Mouse (Mus musculus) heart, adult 2 months (tissue): ENCODE data around the gene Fchsd2.

ENCODE experiments used
- CTCF ChIP-seq: fragments of 200-600 bp; IDR thresholded peaks from 2 replicates; pipeline ENCODE4 v1.8.1; 2022; ENCODE audit warnings: antibody characterized with exemption, mild to moderate bottlenecking, moderate library complexity
- POLR2A ChIP-seq: fragments of 200-500 bp; IDR thresholded peaks from 2 replicates; pipeline ENCODE4 v1.6.1; 2011; ENCODE audit warnings: mild to moderate bottlenecking, low read depth, low read length, control low read depth; ENCODE audit not compliant: insufficient read depth

DNA sequence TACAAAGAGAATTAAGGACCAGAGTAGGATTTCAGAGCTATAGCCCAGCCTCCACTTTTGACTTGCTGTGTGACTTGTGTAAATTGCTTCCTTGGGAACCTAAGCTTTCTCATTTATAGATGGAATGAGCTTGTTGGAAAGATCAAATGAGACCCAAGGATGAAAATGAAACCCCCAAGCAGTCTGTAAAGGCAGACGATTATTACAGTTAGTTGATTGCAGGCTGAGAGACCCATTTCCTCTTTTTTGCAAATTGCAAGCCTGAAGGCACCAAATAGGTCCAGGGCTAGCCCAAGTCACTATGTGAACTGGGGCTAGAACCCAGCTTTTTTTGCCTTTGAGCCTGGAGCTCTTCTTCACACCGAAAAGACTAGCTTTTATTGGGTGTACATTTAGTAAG, 218.4 kb downstream of the Fchsd2 start:
- TF ChIP-seq CTCF (no peak), POLR2A (no peak)
